Mouse (Mus musculus) cerebral cortex, adult 2 months (tissue): ENCODE results near the gene Vamp8.

Experiments
- WGBS: fragments of 180-500 bp; shearing (Covaris S2); methylation state at CpG from one replicate; pipeline ENCODE4 v1.1.7; 2018; 5-methylcytosine and 5-hydroxymethylcytosine counted together

Gene Vamp8

DNA sequence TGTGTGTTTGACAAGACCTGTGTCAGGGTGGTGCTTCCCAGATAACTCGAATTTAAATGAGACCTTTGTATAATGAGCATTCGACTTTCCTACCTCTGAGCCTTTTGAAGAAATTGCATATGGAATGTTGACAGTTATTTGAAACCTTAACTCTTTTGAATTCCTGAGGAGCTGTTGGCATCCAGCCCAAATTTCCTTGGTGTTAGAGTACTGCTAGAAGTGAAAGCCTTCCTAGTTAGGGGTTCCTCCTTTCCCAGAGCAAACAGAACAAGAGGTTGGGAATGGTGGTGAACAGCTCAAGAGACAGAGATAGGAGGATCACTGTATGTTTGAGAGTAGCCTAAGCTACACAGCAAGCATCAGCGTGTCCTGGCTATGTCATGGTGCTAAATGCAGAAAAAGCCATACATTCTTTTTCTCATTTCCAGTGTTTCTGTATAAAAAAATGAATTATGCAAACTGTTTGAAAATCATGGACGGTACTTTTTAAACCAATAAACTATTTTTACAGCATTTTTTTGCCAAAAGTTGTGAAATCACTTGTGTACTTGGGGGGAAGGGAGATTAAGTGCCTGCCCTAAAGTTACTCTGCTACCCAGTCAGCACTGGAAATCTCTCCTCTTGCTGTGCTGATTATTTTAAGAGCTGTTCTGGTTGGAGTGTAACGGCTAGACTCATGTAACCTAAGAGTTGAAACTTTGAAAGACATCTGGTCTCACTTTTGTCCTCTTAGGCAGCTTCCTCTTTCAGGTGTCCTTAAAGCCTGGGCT is 37.7 kb downstream of the Vamp8 start:
- WGBS, result 48% methylated on average over 5 of the region's 5 CpGs

DNA sequence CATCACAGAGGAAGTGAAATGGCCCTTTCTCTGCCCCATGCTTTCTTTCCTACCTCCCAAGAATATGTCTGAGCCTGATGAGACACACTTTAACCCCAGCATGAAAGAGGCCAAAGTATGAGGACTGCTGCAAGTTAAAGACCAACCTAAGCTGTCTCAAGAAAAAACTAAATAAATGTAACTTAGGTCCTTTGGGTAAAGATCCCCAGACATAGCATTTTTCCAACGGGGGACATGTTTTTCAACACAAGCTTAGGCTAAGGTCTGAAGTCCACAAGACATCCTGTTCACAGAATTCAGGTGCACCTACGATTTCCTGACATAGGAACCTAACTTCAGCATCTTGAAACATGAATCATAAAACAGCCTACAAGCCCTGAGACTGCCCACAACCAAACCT is 40.3 kb downstream of the Vamp8 start:
- WGBS, result 79% methylated on average over 2 of the region's 2 CpGs

DNA sequence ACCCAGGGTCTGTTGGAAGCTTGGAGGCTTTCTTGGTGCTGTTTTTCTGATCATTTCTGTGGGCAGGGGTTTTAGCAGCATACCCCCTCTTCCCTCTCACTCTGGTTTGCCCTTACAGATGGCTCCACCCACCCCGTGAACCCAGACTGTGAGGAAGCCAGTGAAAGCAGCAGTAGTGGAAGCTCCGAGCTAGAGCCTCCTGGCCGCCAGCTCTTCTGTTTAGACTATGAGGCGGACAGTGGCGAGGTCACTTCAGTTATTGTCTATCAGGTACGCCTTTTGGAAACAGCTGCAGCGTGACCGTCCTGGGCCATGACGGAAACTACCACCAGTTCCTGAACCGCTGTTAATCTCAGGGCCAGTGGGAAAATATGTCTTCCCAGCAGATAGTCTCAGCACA is 42.1 kb downstream of the Vamp8 start:
- 72% methylated on average over 10 of the region's 10 CpGs for WGBS

DNA sequence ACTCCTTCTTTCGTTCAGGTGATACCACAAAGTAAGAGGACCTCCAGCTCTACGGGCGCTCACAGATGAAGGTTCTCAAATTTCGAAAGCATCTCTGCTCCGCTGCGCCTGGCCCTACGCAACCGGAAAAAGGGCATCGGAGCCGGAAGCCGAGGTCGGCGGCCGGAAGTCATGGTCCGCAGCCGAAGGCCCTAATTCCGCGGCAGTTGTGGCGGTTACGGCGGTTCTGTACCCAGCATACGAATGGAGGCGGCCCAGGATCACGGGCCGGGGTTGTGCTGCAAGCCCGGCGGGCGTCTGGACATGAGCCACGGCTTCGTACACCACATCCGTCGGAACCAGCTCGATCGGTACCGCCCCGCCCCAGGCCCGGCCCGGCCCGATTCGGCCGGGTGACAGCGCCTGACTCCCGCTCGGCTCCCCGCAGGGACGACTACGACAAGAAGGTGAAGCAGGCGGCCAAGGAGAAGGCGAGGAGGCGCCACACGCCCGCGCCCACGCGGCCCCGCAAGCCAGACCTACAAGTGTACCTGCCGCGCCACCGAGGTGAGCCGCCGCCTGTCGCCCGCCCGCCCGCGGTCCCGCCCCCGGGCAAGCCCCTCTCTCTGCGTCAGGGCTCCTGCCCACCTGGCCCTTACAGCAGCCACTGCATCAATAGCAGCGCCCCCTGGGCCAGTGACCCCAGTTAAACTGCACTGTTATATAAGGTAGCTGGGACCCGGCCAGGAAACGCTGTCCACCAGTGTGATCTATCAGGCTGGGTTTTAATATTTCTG is 43.1 kb downstream of the Vamp8 start, which contains the start of gene 0610030E20Rik:
0610030E20Rik (plus strand) TSS at position 152 of the 776 bp plus-strand sequence.
- WGBS, result under 1% methylated on average over 69 of the region's 72 CpGs

DNA sequence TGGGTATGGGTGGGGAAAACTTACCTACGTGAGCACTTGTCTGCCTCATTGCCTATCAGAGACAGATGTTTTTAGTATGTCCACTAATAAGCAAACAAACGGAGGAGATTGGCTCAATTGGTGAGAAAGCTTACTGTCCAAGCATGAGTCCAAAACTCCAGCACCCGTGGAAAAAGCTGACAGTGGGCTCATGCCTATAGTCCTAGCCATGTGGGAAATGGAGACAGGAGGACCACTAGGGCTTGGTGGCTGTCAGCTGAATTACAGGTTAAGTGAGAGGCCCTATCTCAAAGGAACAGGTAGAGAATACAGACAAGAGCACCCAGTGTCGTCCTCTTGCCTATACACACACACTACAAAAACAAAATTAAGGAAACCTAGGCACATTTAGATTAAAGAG is 44.2 kb downstream of the Vamp8 start:
- WGBS, result 82% methylated on average over 4 of the region's 4 CpGs

DNA sequence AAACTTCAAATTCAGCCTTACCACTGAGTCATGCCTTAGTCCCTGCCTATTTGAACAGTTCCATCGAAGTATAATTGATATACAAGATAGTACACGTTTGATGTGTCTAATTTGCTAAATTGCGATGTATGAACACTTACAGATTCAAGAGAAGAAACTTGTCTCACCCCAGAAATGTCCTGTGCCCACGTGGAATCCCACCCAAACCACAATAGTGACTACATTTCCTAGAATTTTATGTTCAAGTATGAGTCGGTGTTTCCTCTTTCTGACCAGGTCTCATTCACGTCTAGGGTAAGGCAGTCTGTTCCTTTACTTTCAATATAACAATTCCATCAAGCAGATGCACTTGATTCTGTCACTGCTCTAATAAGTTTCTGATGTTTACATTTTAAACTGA is 44.9 kb downstream of the Vamp8 start:
- 46% methylated on average over 6 of the region's 6 CpGs for WGBS

DNA sequence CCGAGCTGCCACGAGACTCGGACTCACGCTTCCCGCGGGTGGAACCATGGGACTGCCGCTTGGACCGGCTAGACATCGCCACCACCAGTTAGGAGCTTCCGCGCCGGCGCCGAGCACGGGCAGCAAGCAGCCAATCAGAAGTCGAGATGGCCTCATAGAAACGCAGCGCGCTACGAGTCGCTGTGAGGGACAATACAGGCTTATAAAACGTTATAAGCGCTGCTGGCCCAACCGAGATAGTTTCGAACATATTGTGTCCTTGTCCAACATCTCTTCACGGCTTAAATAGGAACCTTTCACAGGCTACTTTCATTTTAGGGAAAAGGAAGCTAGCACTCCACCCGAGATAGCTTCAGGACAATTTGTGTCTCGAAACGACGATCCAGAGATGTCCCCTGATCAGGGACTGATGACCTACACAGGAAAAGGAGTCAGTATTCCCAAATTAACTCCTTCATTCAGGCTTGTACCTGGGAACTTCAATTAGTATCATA is 45.4 kb downstream of the Vamp8 start, which contains the start of gene Usp39:
Usp39 (minus strand) TSS at position 111 of the 494 bp plus-strand sequence.
- WGBS, result 1% methylated on average over 30 of the region's 30 CpGs

DNA sequence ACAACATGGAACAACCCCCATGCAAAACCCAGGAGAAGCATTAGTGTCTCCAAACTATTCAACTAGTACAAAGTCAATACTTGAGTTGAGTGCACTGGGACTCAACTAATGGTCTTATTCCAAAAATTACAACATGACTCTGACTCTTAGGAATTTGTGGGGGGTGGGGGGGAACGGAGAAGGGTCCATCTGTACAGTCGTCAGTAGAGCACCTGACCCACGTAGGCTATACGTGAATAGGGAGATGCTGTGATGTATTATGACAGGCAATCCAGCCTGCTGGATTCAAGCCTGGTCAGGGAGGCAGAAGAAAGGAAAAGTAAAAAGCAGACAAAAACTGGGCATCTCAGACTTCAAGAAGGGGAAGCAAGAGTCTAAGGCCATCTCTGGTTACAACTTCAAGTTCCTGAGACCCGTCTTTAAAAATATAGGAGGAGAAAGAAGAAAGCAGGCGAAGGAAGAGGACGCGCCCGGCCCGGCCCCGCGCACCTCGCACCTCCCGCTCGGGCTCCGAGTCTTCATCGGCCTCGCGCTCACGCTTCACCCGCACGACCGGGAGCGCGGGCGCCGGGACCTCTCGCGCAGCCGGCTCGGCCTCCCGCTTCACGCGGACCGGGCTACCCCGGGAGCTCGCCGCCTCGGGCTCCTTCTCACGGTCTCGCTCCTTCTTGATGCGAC is 46.0 kb downstream of the Vamp8 start:
- WGBS, result 1% methylated on average over 42 of the region's 42 CpGs

DNA sequence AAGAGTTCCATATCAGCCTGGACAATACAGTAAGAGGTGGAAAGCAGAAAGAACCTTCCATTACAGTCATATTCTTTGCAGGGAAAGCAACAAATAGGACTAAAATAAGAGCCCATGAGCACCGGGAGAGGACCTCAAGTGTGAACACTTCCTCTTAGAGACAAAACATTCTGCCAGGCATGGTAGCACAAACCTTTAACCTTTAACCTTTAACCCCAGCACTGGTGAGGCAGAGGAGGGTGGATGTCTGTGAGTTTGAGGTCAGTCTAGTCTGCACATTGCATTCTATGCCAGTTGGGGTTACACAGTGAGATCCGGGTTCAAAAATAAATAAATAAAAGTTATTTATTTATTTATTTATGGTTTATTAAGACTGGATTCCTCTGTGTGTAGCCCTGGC is 50.0 kb downstream of the Vamp8 start:
- WGBS, result 69% methylated on average over 2 of the region's 2 CpGs
